Mouse (Mus musculus) neural tube, embryonic 13.5 days (tissue): ENCODE measurements around the gene Fndc8. TPM values are rescaled to one million over a fixed set of nuclear protein-coding genes. Genes with fewer than 3 reads are reported as not detected.
"Not testable (repeated sequence)": the region's sequence is repeated elsewhere in the genome, so short reads cannot be mapped to it uniquely, and the experiment has no call there.

ENCODE experiments used
- ATAC-seq: fragments of 200-750 bp; cut with Nextera tagmentation; 2 replicates; pipeline ENCODE4 v1.8.0; 2017; ENCODE audit warnings: low read depth, mild to moderate bottlenecking, moderate TSS enrichment, moderate library complexity
- H3K27ac ChIP-seq: fragments of 300-500 bp; sonication (generic); replicated peaks from 2 replicates; pipeline ENCODE4 v1.5.1; 2015; ENCODE audit warnings: moderate library complexity, mild to moderate bottlenecking, inconsistent platforms
- H3K27me3 ChIP-seq: fragments of 300-500 bp; sonication (generic); 2 replicates; pipeline ENCODE4 v1.6.1; 2015; ENCODE audit warnings: mild to moderate bottlenecking, inconsistent platforms
- H3K36me3 ChIP-seq: fragments of 300-500 bp; sonication (generic); 2 replicates; pipeline ENCODE4 v1.6.1; 2015; ENCODE audit warnings: mild to moderate bottlenecking, inconsistent platforms
- H3K4me1 ChIP-seq: fragments of 300-500 bp; sonication (generic); replicated peaks from 2 replicates; pipeline ENCODE4 v1.6.1; 2015; ENCODE audit warnings: inconsistent platforms
- H3K4me2 ChIP-seq: fragments of 300-500 bp; sonication (generic); 2 replicates; pipeline ENCODE4 v1.6.1; 2015; ENCODE audit warnings: inconsistent platforms, mild to moderate bottlenecking, moderate library complexity
- H3K4me3 ChIP-seq: fragments of 300-500 bp; sonication (generic); 2 replicates; pipeline ENCODE4 v1.5.1; 2015; ENCODE audit warnings: mild to moderate bottlenecking, inconsistent platforms
- H3K9ac ChIP-seq: fragments of 300-500 bp; sonication (generic); 2 replicates; pipeline ENCODE4 v1.6.1; 2015; ENCODE audit warnings: moderate library complexity, mild to moderate bottlenecking, inconsistent platforms
- H3K9me3 ChIP-seq: fragments of 300-500 bp; sonication (generic); 2 replicates; pipeline ENCODE4 v1.6.1; 2016; ENCODE audit warnings: inconsistent platforms
- WGBS: fragments of 180-500 bp; shearing (Covaris S2); methylation state at CpG from one replicate; pipeline ENCODE4 v1.1.7; 2015; 5-methylcytosine and 5-hydroxymethylcytosine counted together
- polyA plus RNA-seq: library from polyadenylated mRNA; unstranded; fragments of >200 nt; fragmentation: Nextera tagmentation; extraction: Ambion mirVana; gene quantifications from 2 replicates; pipeline ENCODE4 v1.2.1, GENCODE M21; 2015

Fndc8 gene
- polyA plus RNA-seq, 1 experiment from 2014 or later, result 0.63 TPM

GRCm38 (mm10) chr11:82928897-82929632, 37.1 kb downstream of the Fndc8 start:
- no peaks in the 10 kb centered on the region for H3K36me3 ChIP-seq
- H3K27ac ChIP-seq, result no peak overlapping the region
- H3K4me2 ChIP-seq, result no peak overlapping the region
- H3K27me3 ChIP-seq, result peaks cover 67% of the 10 kb centered on the region
- no peak overlapping the region for H3K4me3 ChIP-seq
- H3K9ac ChIP-seq, result no peak overlapping the region
- ATAC-seq, result no peak
- 27% methylated on average over 20 of the region's 20 CpGs for WGBS
- H3K4me1 ChIP-seq, result peaks cover 16% of the 10 kb centered on the region
- H3K9me3 ChIP-seq, result no peaks in the 10 kb centered on the region

GRCm38 (mm10) chr11:82929633-82929950, 37.7 kb downstream of the Fndc8 start:
- no peak overlapping the region for H3K27ac ChIP-seq
- H3K27me3 ChIP-seq, result peaks cover 73% of the 10 kb centered on the region
- no peak overlapping the region for H3K4me2 ChIP-seq
- peaks cover 16% of the 10 kb centered on the region for H3K4me1 ChIP-seq
- no peaks in the 10 kb centered on the region for H3K9me3 ChIP-seq
- H3K36me3 ChIP-seq, result no peaks in the 10 kb centered on the region
- ATAC-seq, result no peak
- H3K4me3 ChIP-seq, result no peak overlapping the region
- WGBS, result 47% methylated on average over 3 of the region's 3 CpGs
- no peak overlapping the region for H3K9ac ChIP-seq

GRCm38 (mm10) chr11:82930391-82930955, 38.5 kb downstream of the Fndc8 start:
- Histone ChIP-seq H3K27me3 (peaks cover 73% of the 10 kb centered on the region), H3K9ac (peak overlapping the region; percentile 60), H3K4me3 (peak overlapping the region; percentile 47), H3K4me1 (peaks cover 16% of the 10 kb centered on the region), H3K4me2 (peak overlapping the region; percentile 88)
- not testable (repeated sequence) for H3K9me3 ChIP-seq, H3K36me3 ChIP-seq, H3K27ac ChIP-seq, ATAC-seq
- WGBS, result 1% methylated on average over 76 of the region's 85 CpGs

- not testable (repeated sequence) for H3K9me3 ChIP-seq, H3K36me3 ChIP-seq, ATAC-seq, H3K27ac ChIP-seq
- peaks cover 73% of the 10 kb centered on the region for H3K27me3 ChIP-seq
- H3K4me1 ChIP-seq, result peaks cover 16% of the 10 kb centered on the region
- H3K4me3 ChIP-seq, result peak overlapping the region; percentile 47
- peak overlapping the region; percentile 67 for H3K9ac ChIP-seq
- WGBS, result 2% methylated on average over 53 of the region's 63 CpGs
- H3K4me2 ChIP-seq, result peak overlapping the region; percentile 88
Observed at GRCm38 (mm10) chr11:82931161-82931560, 39.2 kb downstream of the Fndc8 start.

GRCm38 (mm10) chr11:82931671-82932450, 39.9 kb downstream of the Fndc8 start:
- Histone ChIP-seq H3K27me3 (peaks cover 73% of the 10 kb centered on the region), H3K9ac (peak overlapping the region; percentile 67), H3K4me2 (peak overlapping the region; percentile 88), H3K4me3 (peak overlapping the region; percentile 47), H3K4me1 (peaks cover 16% of the 10 kb centered on the region)
- under 1% methylated on average over 110 of the region's 119 CpGs for WGBS
- not testable (repeated sequence) for H3K9me3 ChIP-seq, ATAC-seq, H3K36me3 ChIP-seq, H3K27ac ChIP-seq

GRCm38 (mm10) chr11:82933186-82933585, 41.3 kb downstream of the Fndc8 start:
- WGBS, result under 1% methylated on average over 29 of the region's 29 CpGs
- H3K4me3 ChIP-seq, result peak overlapping the region; percentile 47
- H3K9me3 ChIP-seq, result no peaks in the 10 kb centered on the region
- peak overlapping the region; percentile 88 for H3K4me2 ChIP-seq
- no peaks in the 10 kb centered on the region for H3K36me3 ChIP-seq
- no peak overlapping the region for H3K27ac ChIP-seq
- H3K4me1 ChIP-seq, result peaks cover 16% of the 10 kb centered on the region
- no peak for ATAC-seq
- H3K9ac ChIP-seq, result peak overlapping the region; percentile 67
- peaks cover 75% of the 10 kb centered on the region for H3K27me3 ChIP-seq

- no peaks in the 10 kb centered on the region for H3K36me3 ChIP-seq
- ATAC-seq, result no peak
- H3K4me1 ChIP-seq, result no peaks in the 10 kb centered on the region
- H3K4me2 ChIP-seq, result no peak overlapping the region
- WGBS, result 61% methylated on average over 6 of the region's 6 CpGs
- H3K9ac ChIP-seq, result no peak overlapping the region
- H3K27ac ChIP-seq, result no peak overlapping the region
- H3K4me3 ChIP-seq, result no peak overlapping the region
- H3K9me3 ChIP-seq, result no peaks in the 10 kb centered on the region
- peaks cover 30% of the 10 kb centered on the region for H3K27me3 ChIP-seq
Observed at GRCm38 (mm10) chr11:82943336-82943735, 51.4 kb downstream of the Fndc8 start.

- no peak overlapping the region for H3K9ac ChIP-seq
- no peak overlapping the region for H3K27ac ChIP-seq
- H3K9me3 ChIP-seq, result no peaks in the 10 kb centered on the region
- H3K4me3 ChIP-seq, result no peak overlapping the region
- 72% methylated on average over 2 of the region's 2 CpGs for WGBS
- no peaks in the 10 kb centered on the region for H3K36me3 ChIP-seq
- peaks cover 32% of the 10 kb centered on the region for H3K27me3 ChIP-seq
- no peaks in the 10 kb centered on the region for H3K4me1 ChIP-seq
- no peak for ATAC-seq
- no peak overlapping the region for H3K4me2 ChIP-seq
Observed at GRCm38 (mm10) chr11:82945636-82946035, 53.7 kb downstream of the Fndc8 start.

- WGBS, result 52% methylated on average over 4 of the region's 4 CpGs
- no peaks in the 10 kb centered on the region for H3K36me3 ChIP-seq
- H3K9me3 ChIP-seq, result no peaks in the 10 kb centered on the region
- no peak overlapping the region for H3K4me3 ChIP-seq
- ATAC-seq, result no peak
- H3K4me1 ChIP-seq, result peaks cover 7% of the 10 kb centered on the region
- H3K27me3 ChIP-seq, result peaks cover 48% of the 10 kb centered on the region
- H3K4me2 ChIP-seq, result no peak overlapping the region
- H3K27ac ChIP-seq, result no peak overlapping the region
- no peak overlapping the region for H3K9ac ChIP-seq
Observed at GRCm38 (mm10) chr11:82947457-82947856, 55.5 kb downstream of the Fndc8 start.

- 85% methylated on average over 9 of the region's 9 CpGs for WGBS
- ATAC-seq, result no peak
Observed at GRCm38 (mm10) chr11:82949036-82949435, 57.1 kb downstream of the Fndc8 start.

More at GRCm38 (mm10) chr11:82949036-82949435, 57.1 kb downstream of the Fndc8 start:
- H3K9me3 ChIP-seq, result no peaks in the 10 kb centered on the region
- no peak overlapping the region for H3K27ac ChIP-seq
- peaks cover 63% of the 10 kb centered on the region for H3K27me3 ChIP-seq
- H3K4me2 ChIP-seq, result no peak overlapping the region
- H3K36me3 ChIP-seq, result no peaks in the 10 kb centered on the region
- H3K4me1 ChIP-seq, result peaks cover 7% of the 10 kb centered on the region
- no peak overlapping the region for H3K4me3 ChIP-seq
- no peak overlapping the region for H3K9ac ChIP-seq
